Mouse (Mus musculus) hindlimb bud, embryonic 11.5 days (tissue): ENCODE data around the gene D10Jhu81e.
"Not testable (repeated sequence)": the region's sequence is repeated elsewhere in the genome, so short reads cannot be mapped to it uniquely, and the experiment has no call there.

Experiments
- DNase-seq: peaks from one replicate; pipeline ENCODE4 v3.0.0-alpha.2; 2012; ENCODE audit warnings: low read depth, low spot score; ENCODE audit errors: extremely low spot score

D10Jhu81e gene

GRCm38 (mm10) chr10:78134400-78134799, 35.2 kb downstream of the D10Jhu81e start:
- DNase-seq, result no peak

DNA sequence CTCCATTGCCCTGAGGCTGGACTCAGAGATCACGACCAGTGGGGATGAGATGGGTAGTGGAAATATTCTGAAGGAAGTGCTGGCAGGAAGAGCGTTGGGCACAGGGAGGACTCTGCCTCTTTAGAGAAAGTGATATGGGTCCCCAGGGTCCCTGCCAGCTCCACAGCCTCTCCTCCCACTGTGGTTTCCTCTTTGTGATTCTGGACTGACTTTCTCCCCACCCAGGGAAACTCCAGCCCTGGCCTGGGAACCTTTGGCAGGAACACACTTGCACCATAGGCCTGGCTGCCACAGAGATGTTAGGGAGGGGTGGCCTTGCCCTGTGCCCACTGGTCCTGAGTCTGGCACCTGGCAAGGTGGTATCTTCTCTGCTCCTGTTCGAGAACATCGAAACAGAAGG, 39.6 kb downstream of the D10Jhu81e start:
- no peak for DNase-seq

- no peak for DNase-seq
Measured at GRCm38 (mm10) chr10:78129423-78129822, 40.2 kb downstream of the D10Jhu81e start.

DNA sequence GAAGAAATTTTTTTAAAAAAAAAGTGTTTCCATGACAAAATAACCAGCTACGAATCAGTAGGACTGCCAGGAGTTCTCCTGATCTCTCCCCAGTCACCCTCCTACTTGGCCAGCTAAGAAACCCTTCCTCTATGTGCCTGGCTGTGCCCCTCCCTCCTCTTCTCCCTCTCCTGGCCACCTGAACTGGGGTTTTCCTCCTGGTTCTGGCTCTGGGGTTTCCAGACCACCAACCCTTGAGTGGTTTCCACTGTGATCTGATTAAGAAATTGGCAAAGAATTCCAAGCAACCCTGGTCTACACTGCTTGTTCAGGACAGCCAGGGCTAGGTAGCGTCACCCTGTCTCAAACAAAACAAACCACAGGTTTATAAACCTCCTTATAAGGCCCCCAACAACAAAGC, 40.9 kb downstream of the D10Jhu81e start:
- DNase-seq, result no peak

DNA sequence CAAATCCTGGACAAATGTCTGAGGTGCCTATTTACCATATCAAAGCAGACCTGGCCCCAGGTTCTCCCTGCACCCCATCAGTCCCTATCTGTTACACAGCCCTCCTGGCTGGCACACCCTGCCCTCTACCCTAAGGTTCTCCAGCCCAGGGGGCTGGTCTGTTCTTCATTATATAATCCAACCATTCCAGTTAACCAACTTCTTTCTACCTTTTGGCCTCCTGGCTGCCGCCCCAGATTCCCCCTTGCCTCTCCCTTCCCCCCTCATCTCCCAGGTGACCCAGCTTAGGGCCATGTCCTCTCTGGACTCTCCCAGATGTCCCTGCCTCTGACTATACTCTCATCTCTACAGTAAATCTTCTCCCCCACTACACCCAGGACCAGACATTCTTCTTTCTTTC, 41.7 kb downstream of the D10Jhu81e start:
- DNase-seq, result no peak

DNA sequence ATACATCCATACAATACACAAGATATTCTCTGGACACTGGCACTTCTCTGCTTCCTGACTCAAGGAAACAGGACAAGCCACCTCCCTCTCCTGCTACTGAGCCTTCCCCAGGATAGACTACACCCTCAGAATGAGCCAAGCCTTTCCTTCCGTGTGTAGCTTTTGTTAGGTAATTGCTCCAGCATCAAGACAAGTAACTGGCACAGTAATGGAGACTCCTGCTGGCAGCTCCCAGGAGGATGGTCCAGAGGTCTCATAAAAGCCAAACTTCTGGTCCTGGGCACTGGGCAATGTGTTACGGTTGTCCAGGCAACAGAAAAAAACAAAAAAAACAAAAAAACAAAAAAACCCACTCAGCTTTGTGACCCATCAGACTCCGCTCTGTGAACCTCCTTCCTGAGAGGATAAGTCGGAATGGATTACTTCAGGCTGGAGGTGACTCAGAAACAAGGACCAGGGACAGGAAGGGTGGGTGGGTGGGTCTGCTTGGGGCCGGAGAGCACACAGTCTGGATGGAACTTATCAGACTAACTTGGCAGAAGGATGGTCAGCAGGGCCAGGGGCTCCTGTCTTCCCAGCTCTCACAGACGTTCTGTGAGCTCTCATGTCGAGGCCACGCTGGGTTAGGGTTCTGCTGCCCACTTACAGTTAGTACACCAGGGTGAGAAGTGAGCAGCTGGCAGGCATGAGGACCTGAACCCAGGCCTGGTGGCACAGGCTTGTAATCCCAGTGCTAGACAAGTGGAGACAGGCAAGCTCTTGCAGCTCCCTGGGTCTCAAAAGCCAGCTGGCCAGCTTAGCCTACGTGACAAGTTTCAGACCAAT, 42.3 kb downstream of the D10Jhu81e start:
- DNase-seq, result no peak

DNA sequence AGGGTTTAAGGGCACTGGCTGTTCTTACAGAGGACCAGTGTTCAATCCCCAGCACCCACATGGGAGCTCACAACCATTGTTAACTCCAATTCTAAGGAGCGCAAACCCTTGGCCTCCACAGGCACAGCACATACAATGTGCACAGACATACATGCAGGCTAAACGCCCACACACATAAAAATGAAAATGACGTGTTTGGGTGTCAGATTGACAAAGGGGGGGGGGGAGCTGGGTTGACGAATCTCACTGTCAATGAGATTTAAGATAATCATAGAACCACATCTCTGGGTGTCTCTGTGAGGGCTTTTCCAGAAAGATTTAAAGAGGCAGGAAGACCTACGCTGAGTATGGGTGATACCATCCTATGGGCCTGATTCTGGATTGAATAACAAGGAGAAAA, 43.3 kb downstream of the D10Jhu81e start:
- DNase-seq, result no peak

DNA sequence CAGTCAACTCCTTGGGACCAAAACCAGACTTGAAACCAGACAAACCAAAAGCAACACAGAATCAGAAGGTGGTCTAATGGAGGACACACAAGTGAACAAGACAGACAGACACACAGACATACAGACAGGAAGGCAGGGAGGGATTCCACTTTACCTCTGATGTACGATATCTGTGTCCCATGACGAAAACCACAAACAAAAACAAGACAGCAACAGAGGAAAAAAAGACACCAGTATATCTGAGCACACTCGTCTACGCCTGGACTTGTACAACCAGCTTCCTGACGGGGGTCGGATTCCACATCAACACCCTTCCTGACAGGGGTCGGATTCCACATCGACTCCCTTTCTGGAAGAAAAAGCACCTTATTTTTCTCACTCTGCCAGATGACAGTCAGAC, 44.5 kb downstream of the D10Jhu81e start:
- not testable (repeated sequence) for DNase-seq

DNA sequence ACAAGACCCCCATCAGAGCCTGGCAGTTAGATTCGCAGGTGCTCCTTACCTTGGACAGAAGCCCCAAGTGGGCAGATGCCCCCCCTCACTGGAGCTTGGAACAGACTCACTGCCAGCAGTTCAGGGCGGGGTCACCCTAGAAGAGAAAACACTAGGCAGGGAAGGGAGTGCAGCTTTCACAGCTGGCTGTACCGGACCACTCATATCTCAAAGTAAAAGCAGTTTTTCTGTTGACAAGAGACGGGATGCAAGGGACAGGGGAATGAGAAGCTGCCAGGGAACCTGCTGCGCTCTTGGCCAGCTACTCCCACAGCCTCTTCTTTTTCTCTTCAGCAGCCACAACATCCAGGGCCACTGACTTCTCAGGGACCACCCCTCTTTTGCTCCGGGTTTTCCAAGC, 45.4 kb downstream of the D10Jhu81e start:
- not testable (repeated sequence) for DNase-seq

GRCm38 (mm10) chr10:78119422-78119821, 50.2 kb downstream of the D10Jhu81e start:
- no peak for DNase-seq

DNA sequence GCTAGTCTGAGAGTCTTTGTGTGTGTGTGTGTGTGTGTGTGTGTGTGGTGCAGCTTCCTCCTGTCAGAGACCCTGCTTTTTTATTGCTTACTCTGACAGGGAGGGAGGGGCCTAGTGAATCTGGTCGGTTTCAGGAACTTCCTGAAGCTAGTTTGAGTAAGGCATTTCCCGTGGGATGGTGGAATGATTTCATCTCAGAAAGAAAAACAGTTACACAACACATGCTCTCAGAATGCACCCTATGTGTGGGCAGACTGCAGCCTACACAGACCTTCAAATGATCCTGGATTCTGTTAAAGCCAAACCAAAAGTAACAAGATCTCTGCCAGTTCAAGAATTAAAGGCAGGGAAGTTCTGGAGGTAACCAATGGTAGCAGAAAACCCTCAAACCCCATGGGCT, 54.4 kb downstream of the D10Jhu81e start:
- DNase-seq, result no peak

DNA sequence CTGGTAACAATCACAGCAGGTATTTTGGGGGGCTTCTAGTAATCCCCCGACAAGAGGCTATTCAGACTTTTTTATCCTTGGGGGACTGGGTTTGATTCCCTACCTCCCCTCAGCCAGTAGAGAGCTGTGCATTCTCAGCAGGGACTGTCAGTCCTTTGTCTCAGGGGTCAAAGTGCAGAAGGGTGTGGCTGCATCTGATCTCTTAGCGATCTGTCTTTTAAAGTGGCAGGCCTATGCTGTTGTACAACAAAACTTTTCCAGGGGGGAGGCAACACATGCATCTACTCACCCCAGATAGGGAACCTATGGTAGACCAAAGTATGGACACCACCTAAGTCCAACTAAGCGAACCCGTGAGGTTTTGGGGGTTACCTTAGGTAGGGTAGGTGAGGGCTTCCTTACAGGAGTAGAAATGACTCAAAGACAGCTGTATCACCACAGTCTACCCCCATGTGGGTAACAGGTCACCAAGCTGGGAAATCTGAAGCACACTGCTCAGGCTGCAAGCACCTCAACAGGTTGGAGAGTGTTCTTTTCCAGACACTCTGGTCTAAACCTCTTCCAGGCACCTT, 55.0 kb downstream of the D10Jhu81e start:
- no peak for DNase-seq
